Mouse (Mus musculus): ENCODE results near the gene Mier2.

Mier2 gene

DNA sequence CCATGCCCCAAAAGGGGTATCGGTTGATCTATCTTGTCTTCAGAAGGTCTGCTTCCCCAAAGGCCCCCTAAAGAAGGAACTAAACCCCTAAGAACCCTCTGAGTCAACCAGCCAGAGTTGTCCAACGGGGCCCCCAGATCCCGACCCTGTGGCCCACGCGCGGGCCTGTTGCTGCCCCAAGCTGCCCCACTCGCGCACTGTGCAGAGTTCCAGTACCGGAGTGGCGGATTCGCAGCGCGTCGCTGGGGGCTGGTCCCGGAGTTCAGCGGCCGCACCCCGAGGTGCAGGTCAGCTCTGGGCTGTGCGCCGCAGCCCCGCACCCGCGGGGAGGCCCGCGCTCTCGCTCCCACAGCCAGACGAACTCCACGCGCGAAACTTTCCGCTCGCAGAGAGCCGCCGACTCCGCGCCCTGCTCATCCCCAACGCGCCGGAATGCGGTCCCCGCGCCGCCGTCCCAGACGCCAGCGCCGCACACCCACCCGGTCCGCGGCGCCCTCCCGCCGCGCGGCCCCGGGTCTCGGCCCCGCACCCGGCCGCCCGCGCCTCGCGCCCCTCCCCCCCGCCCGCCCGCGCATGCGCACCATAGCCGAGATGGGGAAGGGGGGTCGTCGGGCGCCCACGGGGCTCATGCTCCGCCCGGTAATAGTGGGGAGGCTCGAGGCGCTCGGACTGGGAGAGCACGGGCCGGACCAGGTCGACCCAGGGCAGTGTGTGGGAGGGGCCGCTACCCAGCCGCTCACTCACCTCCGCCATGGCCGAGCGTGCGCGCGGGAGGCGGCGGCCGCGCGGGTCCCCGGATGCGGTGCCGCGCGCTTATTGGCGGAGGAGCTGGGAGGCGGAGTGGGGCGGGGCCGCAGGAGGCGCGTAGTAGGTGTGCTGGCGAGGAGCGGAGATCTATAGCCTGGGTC is at the start of gene Mier2:
Mier2 (minus strand) TSS at position 870 of the 908 bp plus-strand sequence.
- DNase-seq (ENCODE audit: low spot score), result peak; percentile 81

GRCm38 (mm10) chr10:79597936-79598230 is 42.9 kb upstream of the Mier2 start:
- DNase-seq (ENCODE audit: low spot score), result no peak

- DNase-seq (ENCODE audit: low spot score), result no peak
These were observed 42.3 kb upstream of the Mier2 start for GRCm38 (mm10) chr10:79597051-79597935.

DNA sequence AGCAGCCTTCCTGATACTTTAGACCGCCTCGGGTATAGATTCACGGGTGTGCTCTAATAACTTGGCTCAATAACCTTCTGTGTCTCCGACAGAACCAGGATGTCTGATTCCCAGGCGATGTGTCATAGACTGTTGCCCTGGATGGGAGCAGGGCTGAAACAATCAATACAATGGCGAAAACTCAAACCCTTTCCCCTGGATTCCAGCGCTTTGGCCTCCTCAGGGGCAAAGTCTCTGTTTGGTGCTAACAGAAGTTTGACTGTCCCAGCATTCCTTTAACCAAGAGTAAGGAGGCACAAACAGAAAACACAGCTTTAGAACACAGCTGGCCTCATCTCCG is 40.6 kb upstream of the Mier2 start:
- no peak for DNase-seq (ENCODE audit: low spot score)

DNA sequence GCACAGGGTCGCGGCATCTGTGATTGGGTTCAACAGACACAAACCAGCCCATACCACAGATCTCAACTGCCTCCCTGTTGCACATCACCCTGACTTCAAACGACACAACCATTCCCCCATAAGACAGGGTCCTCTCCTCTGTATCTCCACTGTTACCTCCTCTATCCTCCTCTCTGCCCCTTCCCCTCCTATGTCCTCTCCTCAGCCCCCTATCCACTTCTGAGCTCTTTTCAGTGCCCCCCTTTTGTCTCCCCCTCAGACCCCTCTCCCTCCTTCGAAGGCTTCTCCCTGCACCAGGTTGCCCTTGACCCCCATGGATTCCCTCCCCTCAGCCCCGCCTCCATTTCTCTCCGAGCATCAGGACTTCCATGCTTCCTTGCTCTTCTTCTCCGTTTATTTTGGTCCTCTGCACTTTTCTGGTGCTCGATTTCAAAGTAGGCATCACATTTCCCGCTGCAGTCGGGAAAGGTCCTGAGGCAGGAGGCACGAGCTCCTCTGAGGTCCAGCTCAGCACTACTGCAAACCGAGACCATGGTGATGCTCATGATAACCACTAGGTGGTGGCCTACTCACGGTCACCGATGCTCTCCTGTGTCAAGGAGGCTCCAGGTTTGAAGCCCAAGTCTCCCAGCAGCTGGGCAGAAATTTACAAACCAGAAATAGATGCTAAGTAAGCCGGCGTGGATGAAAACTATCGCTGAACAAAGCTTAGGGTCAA is 40.0 kb upstream of the Mier2 start:
- DNase-seq (ENCODE audit: low spot score), result peak; percentile 32

DNA sequence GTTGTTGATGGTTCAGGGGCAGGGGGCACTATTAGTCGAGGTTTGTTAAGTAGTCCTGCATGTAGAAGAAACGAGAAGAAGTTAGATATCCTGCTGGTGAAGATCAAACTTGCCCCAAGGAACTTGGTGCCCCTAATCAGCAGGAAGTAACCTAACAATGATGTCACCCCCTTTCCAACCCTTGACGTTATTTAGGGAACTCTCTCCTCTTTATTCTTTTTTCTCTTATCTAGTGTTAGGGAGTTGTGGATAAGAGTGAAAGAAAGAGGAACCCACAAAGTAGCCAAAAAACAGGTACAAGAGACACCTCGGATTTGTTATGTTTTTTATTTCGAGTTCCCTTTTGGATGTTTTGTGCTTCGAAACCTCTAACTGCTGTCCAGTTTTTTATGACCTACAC is 39.1 kb upstream of the Mier2 start:
- DNase-seq (ENCODE audit: low spot score), result no peak

DNA sequence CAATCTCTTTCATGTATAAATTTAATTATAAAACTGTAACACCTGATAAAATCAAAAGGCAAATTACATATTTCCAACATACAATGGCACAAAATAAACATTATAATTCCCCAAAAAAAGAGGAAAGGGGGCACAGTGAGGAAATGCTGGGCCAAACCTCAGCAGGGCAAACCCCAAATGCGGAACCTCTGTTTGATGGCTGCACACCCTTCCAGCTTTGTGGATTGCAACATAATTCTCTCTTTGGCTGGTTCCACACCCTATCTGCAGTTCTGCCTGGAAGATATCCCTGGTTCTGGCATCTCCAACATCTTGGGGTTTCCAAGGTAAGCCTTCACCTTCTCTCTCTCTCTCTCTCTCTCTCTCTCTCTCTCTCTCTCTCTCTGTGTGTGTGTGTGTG is 35.7 kb upstream of the Mier2 start:
- DNase-seq (ENCODE audit: low spot score), result no peak

DNA sequence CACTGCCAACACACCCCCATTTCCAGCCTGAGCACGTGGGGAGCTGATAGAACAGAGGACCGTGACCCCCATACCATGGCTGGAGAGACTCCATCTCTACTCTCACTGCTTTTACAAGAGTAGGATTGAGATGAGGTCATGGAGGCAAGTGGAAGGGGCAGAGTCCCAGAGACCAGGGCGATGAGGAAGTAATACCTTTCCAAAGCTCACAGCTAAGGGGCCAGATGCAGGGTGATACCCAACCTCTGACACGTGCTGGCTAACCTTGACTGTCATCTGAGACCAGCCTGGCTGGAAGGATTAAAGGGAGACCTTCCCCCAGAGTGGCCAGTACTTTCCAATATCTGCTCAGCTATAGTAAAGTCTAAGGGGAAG is 32.7 kb upstream of the Mier2 start:
- DNase-seq (ENCODE audit: low spot score), result no peak

DNA sequence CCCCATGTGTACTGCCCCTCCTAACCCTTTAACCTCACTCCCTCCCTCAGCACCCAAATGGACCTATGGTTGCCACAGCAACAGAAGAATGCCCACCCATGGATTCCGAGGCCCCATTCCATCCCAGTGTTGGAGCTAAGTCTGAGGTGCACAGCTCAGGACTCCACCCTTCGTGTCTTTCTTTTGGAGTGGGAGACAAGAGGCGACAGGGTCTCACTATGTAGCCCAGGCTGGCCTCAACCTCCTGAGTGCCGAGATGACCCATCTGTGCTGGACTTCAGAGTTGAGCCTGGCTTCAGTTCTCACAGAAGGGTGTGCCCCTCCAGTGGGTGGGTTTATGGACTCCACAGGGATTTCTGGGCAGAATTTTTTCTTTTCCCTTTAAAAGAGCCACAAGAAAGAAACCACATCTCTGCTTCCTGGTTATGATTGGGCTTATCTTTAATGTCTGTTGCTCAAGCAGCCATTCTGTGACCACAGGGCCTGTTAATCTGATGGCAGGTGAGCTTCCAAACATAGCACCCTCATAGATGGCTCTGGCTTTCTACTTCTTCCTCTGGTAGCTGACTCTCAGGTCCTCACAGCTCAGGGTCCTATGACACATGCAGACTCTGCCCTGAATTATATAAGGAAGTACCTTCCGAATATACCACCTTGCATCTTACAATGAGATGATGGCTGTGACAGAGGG is 32.2 kb upstream of the Mier2 start, which contains the start of gene Theg:
Theg (minus strand) TSS at position 271 of the 691 bp plus-strand sequence.
- DNase-seq (ENCODE audit: low spot score), result no peak

DNA sequence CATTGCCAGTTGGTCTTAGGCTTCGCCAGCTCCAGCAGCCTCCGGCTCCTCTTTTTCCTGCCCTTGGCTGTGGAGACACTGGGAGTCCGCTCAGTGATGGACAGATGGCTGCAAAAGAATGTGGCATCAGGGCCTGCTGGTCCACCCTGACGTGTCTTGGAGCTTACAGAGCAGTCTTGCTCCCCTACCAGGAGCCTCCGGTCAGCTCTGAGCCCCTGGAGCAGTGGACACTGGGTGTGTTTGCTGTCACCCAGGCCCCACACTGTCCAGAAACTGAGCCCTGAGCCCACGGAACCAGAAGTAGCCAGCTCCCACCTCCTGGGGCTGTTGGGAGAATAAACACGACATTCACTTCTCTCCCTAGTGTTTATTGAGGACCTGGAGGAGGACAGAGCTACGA is 31.2 kb upstream of the Mier2 start:
- no peak for DNase-seq (ENCODE audit: low spot score)

GRCm38 (mm10) chr10:79585723-79586122 is 30.7 kb upstream of the Mier2 start:
- no peak for DNase-seq (ENCODE audit: low spot score)

DNA sequence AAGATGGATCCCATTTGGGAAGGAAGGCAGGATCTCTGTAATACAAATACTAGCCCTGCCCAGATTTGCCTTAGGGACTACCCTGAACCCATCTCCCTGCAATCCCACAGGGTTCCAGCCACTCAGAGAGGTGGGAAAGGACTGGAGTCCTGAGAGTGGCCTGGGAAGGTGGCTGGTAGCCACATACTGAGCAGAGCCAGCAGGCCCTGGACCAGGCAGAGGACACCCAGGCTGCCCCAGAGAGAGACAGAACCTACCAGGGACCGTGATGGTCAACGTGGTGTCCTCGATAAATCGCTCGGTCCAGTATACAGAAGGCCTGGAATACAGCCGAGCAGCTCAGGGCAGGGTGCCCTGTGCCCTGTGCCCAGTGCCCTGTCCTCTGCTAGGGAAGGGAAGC is 30.1 kb upstream of the Mier2 start:
- no peak for DNase-seq (ENCODE audit: low spot score)

GRCm38 (mm10) chr10:79584426-79584825 is 29.4 kb upstream of the Mier2 start:
- DNase-seq (ENCODE audit: low spot score), result no peak

DNA sequence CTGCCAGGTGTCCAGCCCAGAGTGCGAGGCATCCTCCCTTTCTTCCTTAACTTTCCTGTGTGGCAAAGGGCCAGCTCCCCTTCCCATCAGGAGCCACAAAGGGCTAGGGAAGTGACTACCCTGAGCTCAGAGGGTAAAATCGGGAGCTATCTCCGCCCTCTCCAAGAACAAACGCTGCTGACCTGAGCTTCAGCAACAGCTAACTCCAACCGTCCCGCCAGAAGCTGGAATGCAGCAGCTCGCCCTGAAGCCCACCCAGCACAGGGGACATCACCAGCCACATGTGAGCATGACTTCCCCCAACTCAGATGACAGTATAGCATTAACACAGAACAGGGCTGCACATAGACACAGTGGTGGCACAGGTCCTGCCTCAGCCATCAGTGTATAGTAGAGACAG is 29.0 kb upstream of the Mier2 start:
- no peak for DNase-seq (ENCODE audit: low spot score)

- no peak for DNase-seq (ENCODE audit: low spot score)
These were observed 26.5 kb upstream of the Mier2 start for GRCm38 (mm10) chr10:79581501-79581900.

GRCm38 (mm10) chr10:79580811-79581210 is 25.8 kb upstream of the Mier2 start:
- DNase-seq (ENCODE audit: low spot score), result no peak

DNA sequence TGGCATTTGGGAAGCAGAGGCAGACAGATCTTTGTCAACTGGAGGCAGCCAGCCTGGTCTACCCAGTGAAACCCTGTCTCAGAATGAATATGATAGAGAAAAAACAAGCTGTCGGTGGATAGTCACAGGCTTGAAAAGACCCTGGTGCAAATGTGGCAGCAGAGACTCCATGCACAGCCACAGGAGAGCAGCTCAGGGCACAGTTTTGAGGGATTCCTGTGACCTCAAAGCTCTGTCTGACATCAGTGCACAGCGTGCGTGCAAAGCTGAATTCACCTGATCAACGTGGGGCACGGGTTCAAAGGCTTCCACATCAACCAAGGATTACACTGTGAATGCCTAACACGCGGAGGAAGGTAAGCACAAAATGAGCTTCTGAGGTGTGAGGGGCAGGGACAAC is 25.4 kb upstream of the Mier2 start:
- DNase-seq (ENCODE audit: low spot score), result no peak

GRCm38 (mm10) chr10:79579781-79580180 is 24.8 kb upstream of the Mier2 start:
- no peak for DNase-seq (ENCODE audit: low spot score)

DNA sequence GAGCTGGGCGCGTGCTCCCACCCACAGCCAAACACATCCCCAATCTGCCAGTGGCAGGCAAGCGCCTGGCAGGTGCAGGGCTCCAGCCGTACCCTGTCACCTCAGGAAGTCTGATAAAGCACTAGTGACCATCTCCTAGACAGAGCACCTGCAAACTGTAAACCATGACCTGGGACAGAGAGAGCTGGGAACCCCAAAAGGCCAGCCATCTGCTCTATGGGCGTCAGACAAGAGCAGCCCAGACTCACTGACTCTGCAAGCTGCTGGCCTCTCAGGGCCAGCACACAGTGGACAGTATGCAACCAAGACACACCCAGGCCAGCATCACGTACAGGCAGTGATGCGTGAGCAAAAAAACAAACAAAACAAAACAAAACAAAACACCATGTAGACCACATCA is 23.9 kb upstream of the Mier2 start:
- DNase-seq (ENCODE audit: low spot score), result no peak

DNA sequence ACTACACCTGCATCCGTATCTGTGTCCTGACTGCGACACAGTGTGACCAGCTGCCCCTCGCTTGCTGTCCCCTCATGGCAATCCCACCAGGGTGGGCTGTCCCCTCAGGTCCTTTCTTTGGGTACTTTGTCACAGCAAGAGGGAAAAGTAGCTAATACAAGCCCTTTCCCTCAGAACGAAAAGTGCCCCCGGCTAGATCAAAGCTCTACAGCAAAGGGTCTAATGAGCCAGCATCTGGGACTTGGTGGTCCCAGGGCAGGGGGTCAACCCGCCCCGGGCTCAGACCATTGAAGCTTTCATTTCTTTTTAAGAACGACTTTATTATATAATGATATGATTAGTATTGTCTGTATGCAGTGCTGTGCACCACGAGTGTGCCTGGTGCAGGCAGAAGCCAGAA is 23.3 kb upstream of the Mier2 start:
- DNase-seq (ENCODE audit: low spot score), result no peak

DNA sequence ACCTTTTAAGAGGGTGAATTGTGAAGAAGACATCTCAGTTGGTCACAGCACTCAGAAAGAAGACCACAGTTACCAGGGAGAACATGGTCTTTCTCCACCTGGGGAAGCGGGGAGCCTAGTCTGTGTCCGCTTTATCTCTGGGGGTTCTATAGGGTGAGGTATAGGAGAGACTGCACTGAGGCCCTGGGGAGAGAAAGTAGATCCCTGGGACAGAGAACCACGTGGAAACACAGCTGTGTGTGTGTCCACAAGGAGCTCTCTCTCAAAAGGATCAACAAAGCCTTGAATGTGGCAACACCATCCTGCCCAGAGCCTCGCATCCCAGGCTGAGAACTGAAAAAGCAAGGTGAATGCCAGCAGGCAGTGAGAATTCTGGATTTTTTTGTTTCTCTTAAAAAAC is 22.4 kb upstream of the Mier2 start:
- no peak for DNase-seq (ENCODE audit: low spot score)

DNA sequence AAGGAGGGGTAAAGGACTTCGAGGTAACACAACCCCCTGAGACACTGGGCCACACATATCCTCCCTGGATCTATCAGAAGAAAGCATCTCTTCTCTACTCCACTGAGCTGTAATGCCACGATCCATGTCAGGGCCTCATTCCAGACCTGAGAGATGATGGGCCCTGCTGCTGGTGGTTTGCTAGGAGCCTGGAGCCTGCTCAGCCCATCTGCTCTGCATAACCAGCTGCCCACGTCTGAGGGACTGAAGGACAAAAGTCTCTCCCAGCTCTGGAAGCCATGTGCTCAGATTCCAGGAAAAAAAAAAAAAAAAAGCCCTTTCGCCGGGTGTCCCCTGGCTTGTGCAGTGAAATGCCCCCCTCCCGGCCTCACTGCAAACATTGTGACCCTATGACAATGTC is 20.8 kb upstream of the Mier2 start:
- no peak for DNase-seq (ENCODE audit: low spot score)

All from yolk sac, embryonic 10.5 days (tissue).